ENCODE assay signal across 17 mouse cellular contexts in genomic region chr10:121556263-121556662, GRCm38 (mm10). TPM values are rescaled to one million over a fixed set of nuclear protein-coding genes. Genes with fewer than 3 reads are reported as not detected.
DNase-seq lines count a peak whose midpoint lies in the region; ATAC-seq lines count a peak whose summit lies in the region.
"Had no signal": no experiment of that assay in that cellular context is flagged by ENCODE, and none has a peak within 500 bp of the region (broad histone marks: within the 10 kb centered on the region; RNA-seq: fewer than 3 reads in every experiment).

No protein-coding gene starts in this region.

- no peak overlapping the region for H3K4me3 ChIP-seq in heart, embryonic 12.5 days
- peak overlapping the region; percentile 15 for H3K4me3 ChIP-seq in megakaryocyte, embryonic 14.5 days (replicated peaks)
- no peak overlapping the region for H3K4me3 ChIP-seq in limb, embryonic 10.5 days
- H3K4me3 ChIP-seq: forebrain, embryonic 12.5 days; midbrain, embryonic 13.5 days; neural tube, embryonic 13.5 days had no signal

- H3K4me2 ChIP-seq in heart, embryonic 12.5 days, result no peak overlapping the region
- H3K4me2 ChIP-seq: forebrain, embryonic 12.5 days; midbrain, embryonic 13.5 days; neural tube, embryonic 13.5 days had no signal

- H3K9me3 ChIP-seq in heart, embryonic 12.5 days (replicated peaks), result no peaks in the 10 kb centered on the region
- H3K9me3 ChIP-seq in megakaryocyte, embryonic 14.5 days, result no peaks in the 10 kb centered on the region
- H3K9me3 ChIP-seq in limb, embryonic 10.5 days (replicated peaks), result no peaks in the 10 kb centered on the region
- H3K9me3 ChIP-seq: forebrain, embryonic 12.5 days; midbrain, embryonic 13.5 days; neural tube, embryonic 13.5 days had no signal

- DNase-seq in heart, adult 8-10 months (ENCODE audit: low spot score), result no peak
- DNase-seq in limb, embryonic 10.5 days (ENCODE audit: low spot score), result no peak
- no peak for DNase-seq in urinary bladder, adult 18-20 months (ENCODE audit: low spot score in 2 of 2)
- DNase-seq: cerebellum, adult 2 months; gastrocnemius, postnatal 14 days; heart, postnatal 36 days; kidney, adult 18-20 months; layer of hippocampus, adult 9-11 months; thymus, postnatal 14 days had no signal

- H3K27ac ChIP-seq in heart, embryonic 12.5 days (ENCODE audit: poor library complexity, severe bottlenecking), result no peak overlapping the region
- no peak overlapping the region for H3K27ac ChIP-seq in limb, embryonic 10.5 days
- H3K27ac ChIP-seq: forebrain, embryonic 12.5 days; midbrain, embryonic 13.5 days; neural tube, embryonic 13.5 days had no signal

- 0 out of 2 replicates have a peak, but pooled peaks have one; percentile 29 for ATAC-seq in heart, embryonic 12.5 days (ENCODE audit: insufficient number of reproducible peaks, low FRiP score)
- no peak for ATAC-seq in megakaryocyte, adult 5-6 weeks (ENCODE audit: poor library complexity, severe bottlenecking)
- peak; percentile 90 for ATAC-seq in erythroblast, adult 5-6 weeks (replicated peaks; ENCODE audit: low FRiP score, poor library complexity, severe bottlenecking)
- peak; percentile 88 for ATAC-seq in megakaryocyte-erythroid progenitor cell, adult 5-6 weeks (replicated peaks; ENCODE audit: low FRiP score, low TSS enrichment, poor library complexity, severe bottlenecking)
- ATAC-seq: midbrain, embryonic 13.5 days had no signal

- H3K4me1 ChIP-seq in heart, embryonic 12.5 days (replicated peaks), result no peaks in the 10 kb centered on the region
- H3K4me1 ChIP-seq in megakaryocyte, embryonic 14.5 days, result peaks cover 11% of the 10 kb centered on the region
- H3K4me1 ChIP-seq in limb, embryonic 10.5 days, result no peaks in the 10 kb centered on the region
- H3K4me1 ChIP-seq: forebrain, embryonic 12.5 days; midbrain, embryonic 13.5 days; neural tube, embryonic 13.5 days had no signal

- no peak overlapping the region for H3K9ac ChIP-seq in heart, embryonic 12.5 days
- H3K9ac ChIP-seq: forebrain, embryonic 12.5 days; midbrain, embryonic 13.5 days; neural tube, embryonic 13.5 days had no signal

- peaks cover 86% of the 10 kb centered on the region for H3K36me3 ChIP-seq in heart, embryonic 12.5 days
- H3K36me3 ChIP-seq in megakaryocyte, embryonic 14.5 days (replicated peaks; ENCODE audit: low read length), result peaks cover 96% of the 10 kb centered on the region
- H3K36me3 ChIP-seq in limb, embryonic 10.5 days, result peaks cover 96% of the 10 kb centered on the region

- no peaks in the 10 kb centered on the region for H3K27me3 ChIP-seq in heart, embryonic 12.5 days (replicated peaks)
- H3K27me3 ChIP-seq in megakaryocyte, embryonic 14.5 days (replicated peaks), result no peaks in the 10 kb centered on the region
- H3K27me3 ChIP-seq in limb, embryonic 10.5 days (ENCODE audit: low read depth, poor library complexity, severe bottlenecking), result no peaks in the 10 kb centered on the region
- H3K27me3 ChIP-seq: forebrain, embryonic 12.5 days; midbrain, embryonic 13.5 days; neural tube, embryonic 13.5 days had no signal

- WGBS in heart, embryonic 12.5 days, result 76% methylated on average over 6 of the region's 6 CpGs
- 82% methylated on average over 6 of the region's 6 CpGs for WGBS in limb, embryonic 10.5 days

RNA-seq across cellular contexts. Expression of gene Tbk1, which starts 30.3 kb away (rescaled TPM):
- 23.9 and 27.7 TPM in 2 replicates for polyA plus RNA-seq in heart, embryonic 12.5 days (2016; fragmentation: Nextera tagmentation; extraction: Ambion mirVana)
- total RNA-seq in heart, adult 8-10 months (2022), result 10 to 100 TPM; 12.0 to 17.2 (median 16.2) TPM
- 2.7 TPM in 1 of 2 replicates, not detected in the other for polyA plus RNA-seq in megakaryocyte, embryonic 14.5 days (2012; ENCODE audit: insufficient read depth, low replicate concordance)
- 41.2 and 43.3 TPM in 2 replicates for total RNA-seq in megakaryocyte, adult 5-6 weeks (2015)
- total RNA-seq in megakaryocyte, adult 5-6 weeks (2017), result 91.2 and 91.3 TPM in 2 replicates
- total RNA-seq in erythroblast, adult 5-6 weeks (2015; ENCODE audit: low replicate concordance), result 57.1 and 60.0 TPM in 2 replicates
- total RNA-seq in erythroblast, adult 5-6 weeks (2017; ENCODE audit: low replicate concordance), result 105 and 141 TPM in 2 replicates
- total RNA-seq in megakaryocyte-erythroid progenitor cell, adult 5-6 weeks (2014; fragmentation: Nextera tagmentation), result 28.9 and 31.5 TPM in 2 replicates
- 31.3 and 47.5 TPM in 2 replicates for total RNA-seq in megakaryocyte-erythroid progenitor cell, adult 5-6 weeks (2017)
- polyA plus RNA-seq in limb, embryonic 10.5 days (2016; fragmentation: Nextera tagmentation; extraction: Ambion mirVana), result 25.1 and 29.9 TPM in 2 replicates
